Mouse (Mus musculus) cerebellum, adult 2 months (tissue): ENCODE results near the gene Tacr2.

ENCODE experiments used
- CTCF ChIP-seq: fragments of 200-500 bp; IDR thresholded peaks from 2 replicates; pipeline ENCODE4 v1.5.1; 2011; ENCODE audit warnings: low read depth, mild to moderate bottlenecking, control low read depth, low read length, moderate library complexity, borderline replicate concordance; ENCODE audit not compliant: insufficient read depth
- POLR2A ChIP-seq: fragments of 200-500 bp; IDR thresholded peaks from 2 replicates; pipeline ENCODE4 v1.6.1; 2011; ENCODE audit warnings: low read length, control low read depth, borderline replicate concordance; ENCODE audit not compliant: insufficient read depth

- no peak for TF ChIP-seq CTCF
- TF ChIP-seq POLR2A = no peak
Observed at GRCm38 (mm10) chr10:62311464-62311863, 59.2 kb downstream of the Tacr2 start.
